Mouse (Mus musculus) urinary bladder, adult 18-20 months (tissue): ENCODE results near the gene Psmb5.

Source experiments
- DNase-seq, 2 experiments: peaks; one replicate each; pipeline ENCODE4 v3.0.0; 2022; ENCODE audit warnings: low spot score in 2 of 2, mixed read lengths in 2 of 2

Psmb5 gene

DNA sequence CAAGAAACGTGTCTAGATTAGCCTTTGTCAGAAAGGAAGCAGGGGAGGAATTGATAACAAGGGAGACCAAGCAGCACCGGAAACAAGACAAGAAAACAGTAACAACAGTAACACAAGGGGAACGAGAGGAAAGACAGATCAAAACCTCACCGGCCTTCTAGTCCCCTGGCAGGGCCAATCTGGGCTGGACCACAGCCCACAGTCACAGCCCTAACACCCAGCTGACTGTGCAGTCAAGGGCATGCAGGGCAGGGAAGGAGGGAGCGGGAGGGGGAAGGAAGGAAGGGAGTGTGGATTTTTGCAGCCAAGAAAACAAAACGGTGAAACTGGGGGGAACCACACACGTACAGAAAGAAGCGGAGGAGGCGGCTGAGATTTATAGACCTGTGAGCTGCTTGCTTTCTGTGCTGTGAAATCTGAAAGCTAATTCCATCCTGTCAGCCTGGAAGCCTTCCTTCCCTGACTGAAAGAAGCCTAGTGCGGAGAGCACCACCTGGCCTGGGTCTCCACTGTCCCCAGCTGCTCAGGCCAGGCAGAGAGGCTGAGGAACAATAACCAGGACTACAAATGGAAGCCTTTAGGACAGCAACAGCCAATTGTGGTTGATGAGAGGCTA, 25.4 kb downstream of the Psmb5 start:
- no peak for DNase-seq

DNA sequence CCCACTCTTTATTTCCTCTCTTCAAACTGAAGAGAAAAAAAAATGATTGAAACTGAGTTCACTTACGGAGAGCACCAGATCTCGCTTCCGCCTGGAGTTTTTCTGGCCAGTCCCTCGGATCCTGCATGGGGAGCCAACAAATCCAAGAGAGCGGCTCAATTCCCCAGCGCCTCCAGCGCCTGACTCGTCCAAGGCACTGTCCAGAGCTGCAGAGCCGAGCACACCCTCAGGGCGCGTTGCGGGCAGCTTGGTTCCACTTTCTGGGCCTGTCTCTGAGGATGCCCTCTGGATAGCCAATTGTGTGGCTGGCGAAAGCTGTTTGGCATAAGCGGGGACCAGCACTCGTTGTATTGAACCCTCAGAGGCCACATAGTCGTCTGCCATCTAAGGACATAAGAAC, 26.8 kb downstream of the Psmb5 start:
- no peak for DNase-seq

DNA sequence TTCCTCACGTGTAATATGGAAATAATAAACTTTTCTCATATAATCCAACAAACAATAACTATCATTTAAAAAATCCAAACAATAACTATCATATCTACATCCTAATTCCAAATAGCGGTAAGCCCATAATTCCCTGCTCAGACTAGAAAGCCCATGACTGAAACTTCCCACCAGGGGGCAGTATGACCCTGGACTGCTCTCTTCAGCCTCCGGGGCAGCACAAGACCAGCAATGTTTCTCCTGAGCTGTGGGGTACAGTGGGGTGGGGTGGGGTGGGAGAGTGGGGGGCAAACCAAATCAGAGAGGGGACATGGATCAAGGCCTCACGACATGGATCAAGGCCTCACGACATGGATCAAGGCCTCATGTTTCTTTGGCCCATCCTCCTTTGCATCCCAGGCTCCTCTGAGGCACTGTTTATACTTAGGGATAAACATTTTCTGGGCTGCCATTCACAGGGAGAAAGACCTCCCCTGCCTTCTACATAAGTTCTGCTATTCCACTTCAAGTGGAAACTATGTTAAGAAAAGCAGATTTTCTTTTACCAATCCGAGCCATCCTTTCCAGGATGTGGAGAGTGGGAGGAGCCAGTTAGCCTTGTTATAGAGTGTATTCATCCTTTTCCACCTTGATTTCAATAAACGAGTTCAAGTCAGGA, 34.0 kb downstream of the Psmb5 start:
- DNase-seq = no peak

DNA sequence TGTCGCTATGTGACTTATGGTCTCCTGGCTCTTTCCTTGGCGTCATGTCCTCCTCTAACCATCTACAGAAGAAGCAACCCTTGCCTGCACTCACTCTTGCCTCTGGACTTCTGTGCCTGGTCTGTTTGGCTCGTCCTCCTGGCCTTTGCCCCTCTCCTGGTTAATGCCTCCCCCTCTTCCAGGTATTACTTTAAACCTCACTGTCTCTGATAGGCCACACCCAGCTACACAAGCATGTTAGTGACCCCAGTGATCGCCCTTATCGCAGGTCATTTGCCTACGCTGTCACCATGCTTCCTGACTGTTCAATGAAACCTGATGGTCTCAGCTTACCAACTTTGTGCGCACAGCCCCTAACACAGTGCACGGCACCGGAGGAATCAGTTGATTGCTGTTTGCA, 35.3 kb downstream of the Psmb5 start:
- no peak for DNase-seq

DNA sequence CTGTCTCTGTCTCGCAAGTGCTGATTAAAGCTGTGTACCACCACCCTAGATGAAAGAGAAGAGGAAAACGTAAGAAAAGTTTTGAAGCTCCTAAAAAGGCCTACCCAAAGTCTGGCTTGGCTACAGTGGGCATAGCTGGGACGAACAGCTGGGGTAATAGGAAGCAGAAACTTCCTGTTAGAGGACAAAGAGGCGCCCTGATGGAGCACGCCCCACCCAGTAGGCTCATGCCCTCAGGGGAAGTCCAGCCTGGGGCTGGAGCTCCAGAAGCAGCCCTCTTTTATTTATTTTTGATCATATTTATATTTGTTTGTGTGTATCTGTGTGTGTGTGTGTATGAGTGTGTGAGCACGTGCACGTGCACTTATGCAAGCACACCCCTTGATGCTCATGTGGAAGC, 38.2 kb downstream of the Psmb5 start:
- no peak for DNase-seq

DNA sequence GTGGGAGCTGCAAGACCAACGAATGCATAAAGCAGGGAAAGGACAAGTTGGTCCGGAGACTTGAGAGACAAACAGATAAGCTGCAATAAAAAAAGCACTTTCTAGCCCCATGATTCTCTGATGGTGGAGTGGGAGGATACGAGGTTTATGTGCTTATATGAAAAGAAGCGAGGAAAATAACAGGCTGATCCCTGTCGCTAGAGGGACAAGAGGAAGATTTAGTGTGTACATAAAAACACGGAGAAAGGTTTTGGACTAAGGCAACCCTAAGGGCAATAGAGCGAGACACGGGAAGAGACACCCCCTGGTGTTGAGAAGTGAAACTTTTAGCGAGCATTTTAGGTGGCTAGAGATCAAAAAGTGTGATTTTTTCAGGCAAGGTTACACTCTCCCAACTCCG, 39.8 kb downstream of the Psmb5 start:
- no peak for DNase-seq

DNA sequence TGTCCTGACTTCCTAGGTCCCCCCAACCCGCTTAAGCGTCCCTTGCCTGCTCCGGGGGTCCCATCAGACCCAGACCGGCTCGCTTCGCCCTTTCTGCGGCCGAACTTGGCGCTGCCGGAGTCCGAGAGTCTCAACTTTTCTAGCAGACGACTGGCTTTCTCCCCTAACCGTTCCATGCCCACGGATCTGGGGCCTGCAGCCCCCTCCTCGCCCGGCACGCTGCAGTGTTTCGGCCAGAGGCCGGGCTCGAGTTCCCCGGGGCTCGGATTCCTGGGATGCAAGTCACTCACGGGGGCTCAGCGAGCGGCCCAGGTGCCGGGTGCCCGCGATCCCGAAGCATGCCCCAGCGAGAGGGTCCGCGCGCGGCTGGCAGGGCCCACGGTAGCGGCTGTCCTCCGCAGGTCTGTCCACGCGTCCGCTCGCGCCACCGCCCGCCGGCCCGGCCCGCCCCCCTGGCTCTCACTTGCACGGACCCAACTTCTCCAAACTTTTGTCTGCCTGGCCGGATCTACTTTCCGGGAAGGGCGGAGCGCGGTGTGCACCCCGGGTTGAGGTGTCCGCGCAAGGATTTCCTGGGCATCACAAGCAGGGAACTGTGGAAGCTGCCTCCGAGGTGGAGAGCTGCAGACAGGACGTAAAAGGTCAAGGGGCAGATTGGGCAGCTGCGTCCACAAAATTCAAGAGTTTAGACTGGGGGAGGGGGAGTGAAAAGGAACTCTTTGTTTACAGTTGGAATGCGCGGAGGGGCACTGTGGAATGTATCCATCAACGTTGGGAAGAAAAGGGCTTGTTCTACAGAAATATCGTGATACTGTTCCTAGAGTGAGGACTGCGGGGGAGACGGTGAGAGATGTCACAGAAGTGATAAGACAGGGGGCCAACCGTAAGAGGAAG, 40.5 kb downstream of the Psmb5 start, which contains the start of gene Ajuba:
Gene Ajuba, minus strand, starts transcription at position 470 of the 894 bp plus-strand sequence.
- peak; percentile 85 to 88 for DNase-seq

DNA sequence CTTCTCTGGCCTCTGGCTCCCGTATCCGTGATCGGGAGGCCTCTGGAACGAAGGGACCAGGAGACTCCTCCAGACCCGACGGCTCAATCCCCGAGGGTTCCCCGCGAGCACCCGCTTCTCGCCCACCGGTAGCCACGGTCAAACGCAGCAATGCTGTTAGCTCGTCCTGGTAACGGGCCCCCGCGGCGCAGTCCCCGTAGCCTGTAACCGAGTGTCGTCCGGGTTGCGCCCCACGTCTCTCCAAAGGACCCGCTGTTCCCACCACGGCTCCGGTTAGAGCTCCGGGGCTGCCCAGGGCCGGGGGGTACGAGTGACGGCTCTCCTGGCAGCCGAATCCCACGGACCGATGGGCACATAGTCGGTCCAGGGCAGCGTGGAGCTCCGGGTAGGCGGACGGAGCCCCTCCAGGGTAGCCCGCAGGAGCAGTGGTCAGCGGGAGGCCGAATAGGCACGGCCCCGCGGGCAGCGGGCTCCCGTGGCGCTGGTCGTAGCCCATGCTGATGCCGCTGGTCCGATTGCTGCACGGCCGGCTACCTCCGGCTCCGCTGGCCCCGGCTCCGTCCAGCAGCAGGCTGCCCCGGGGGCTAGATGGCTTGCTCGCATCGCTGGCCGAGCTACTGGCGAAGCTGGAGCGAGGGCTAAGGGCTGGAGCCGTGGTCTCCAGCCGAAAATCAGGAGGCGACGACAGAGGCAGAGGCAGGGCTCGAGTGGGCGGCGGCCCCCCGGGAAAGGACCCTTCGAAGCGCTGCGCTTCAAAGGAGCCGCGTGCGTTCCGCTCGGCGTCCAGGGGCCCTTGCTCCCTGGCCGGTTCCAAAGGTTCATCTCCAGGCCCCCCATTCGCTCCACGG, 41.4 kb downstream of the Psmb5 start:
- DNase-seq = peak in 1 of 2 experiments; percentile 61

DNA sequence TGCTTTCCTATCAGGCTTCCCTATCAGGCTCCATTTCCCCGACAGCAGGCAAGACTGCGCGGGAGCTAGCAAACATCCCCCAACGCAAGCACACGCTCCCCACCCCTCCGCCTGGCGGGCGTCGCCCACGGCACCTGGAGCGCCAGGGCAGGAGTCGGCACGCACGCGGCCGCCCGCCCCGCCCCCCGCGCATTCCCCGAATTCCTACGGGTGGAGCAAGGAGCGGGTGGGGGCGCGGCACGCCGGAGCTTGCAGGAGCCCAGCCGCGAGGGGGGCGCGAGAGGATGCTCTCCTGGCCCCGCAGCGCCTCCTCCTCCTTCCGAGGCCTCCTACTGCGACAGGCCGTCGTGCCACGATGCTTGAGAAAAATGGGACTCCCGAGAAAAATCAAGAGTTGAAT, 42.2 kb downstream of the Psmb5 start:
- DNase-seq = peak; percentile 76 to 79

DNA sequence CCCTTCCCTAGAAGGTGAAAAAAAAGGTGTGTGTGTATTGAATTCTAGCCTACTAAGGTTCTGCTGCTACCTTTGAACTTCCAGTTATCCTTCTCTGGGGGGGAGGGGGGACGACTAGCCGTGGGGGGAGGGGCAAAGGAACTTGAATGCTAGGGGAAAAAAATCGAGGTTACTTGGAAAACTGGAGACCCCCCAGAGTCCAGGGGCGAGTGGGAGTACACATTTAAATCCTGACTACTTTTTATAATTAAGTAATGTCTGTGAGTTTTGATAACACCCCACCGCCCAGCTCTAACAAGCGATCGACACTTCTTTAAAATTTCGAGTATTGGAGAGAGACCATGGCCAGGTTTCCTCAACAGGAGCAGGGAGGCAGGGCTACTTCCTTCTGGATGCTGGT, 42.8 kb downstream of the Psmb5 start:
- DNase-seq = no peak

DNA sequence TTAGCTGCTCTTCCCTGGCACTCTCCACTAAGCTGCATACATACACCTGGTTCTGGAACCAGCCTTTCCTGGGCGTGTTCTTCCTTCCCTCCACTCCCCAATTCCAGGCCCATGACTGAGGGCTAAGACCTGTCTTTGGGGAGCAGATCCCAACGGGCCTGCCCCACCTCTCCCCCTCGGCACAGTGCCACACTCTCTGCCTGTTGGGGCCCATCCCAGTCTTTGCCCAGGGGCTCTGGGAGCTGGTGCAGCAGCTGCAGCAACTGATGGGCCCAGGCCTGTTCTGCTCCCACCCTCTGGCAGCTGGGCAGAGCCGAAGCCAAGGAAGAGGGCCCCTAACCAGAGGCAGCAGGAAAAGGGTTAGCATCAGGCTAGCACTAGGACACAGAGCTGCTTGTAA, 43.6 kb downstream of the Psmb5 start:
- peak; percentile 58 to 72 for DNase-seq

DNA sequence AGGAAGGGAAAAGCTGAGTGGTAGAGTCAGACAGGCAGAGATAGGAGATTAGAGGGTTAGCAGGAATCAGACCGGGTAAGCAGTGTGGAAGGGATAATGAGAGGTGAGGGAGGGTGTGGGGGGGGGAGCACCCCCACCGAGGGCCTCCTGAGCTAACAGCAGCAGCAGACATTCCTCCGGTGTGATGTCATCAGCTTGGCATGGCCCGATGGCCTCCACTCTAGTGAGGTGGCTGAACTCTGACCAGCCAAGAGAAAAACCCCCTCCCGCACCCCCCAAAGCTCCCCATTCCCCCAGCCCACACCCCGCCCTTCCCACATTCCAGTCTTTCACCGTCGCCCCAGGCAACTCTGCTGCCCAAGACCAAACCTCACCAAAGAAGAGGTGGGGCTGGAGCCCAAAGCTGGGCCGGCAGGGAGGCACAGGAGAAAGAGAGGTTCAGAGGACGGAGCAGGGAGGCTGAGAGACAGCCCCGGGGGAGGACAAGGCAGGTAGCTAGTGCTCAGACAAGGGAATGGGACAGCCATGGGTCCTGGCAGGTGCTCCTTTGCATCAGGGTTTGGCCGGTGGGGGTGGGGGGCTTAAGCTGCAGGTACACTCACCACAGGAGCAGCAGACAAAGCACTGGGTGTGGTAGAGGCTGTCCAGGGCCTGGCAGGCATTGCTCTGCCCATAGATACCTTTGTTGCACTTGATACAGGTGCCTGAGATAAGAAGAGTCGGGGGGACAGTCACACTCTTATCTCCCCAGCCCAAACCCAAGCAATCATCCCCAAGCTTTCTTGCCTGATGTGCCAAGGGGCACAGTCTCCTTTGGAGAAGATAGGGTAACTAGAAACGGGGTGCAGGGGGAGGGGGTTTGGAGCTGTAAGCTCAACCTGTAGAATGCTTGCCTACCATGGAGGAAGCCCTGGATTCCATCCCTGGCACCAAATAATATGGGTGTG, 44.8 kb downstream of the Psmb5 start:
- DNase-seq = peak in 1 of 2 experiments; percentile 54

DNA sequence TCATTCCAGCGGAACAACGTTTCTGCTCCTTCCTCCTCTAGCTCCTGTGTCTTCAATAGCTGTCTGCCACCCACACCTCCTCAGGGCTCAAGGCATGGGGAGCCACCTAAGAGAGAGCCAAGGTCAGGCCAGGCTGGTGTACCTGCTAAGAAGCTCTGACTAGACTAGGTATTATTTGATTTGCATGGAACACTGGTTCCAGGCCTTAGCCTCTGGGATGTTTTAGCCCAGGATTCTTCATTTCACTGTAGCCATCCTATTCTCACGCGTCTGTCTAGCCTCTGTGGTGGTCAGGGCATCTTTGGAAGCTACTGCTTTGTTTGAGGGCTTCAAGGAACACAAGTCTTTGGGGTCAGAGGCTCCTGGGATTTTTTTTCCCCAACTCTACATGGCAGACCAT, 45.7 kb downstream of the Psmb5 start:
- DNase-seq = no peak

DNA sequence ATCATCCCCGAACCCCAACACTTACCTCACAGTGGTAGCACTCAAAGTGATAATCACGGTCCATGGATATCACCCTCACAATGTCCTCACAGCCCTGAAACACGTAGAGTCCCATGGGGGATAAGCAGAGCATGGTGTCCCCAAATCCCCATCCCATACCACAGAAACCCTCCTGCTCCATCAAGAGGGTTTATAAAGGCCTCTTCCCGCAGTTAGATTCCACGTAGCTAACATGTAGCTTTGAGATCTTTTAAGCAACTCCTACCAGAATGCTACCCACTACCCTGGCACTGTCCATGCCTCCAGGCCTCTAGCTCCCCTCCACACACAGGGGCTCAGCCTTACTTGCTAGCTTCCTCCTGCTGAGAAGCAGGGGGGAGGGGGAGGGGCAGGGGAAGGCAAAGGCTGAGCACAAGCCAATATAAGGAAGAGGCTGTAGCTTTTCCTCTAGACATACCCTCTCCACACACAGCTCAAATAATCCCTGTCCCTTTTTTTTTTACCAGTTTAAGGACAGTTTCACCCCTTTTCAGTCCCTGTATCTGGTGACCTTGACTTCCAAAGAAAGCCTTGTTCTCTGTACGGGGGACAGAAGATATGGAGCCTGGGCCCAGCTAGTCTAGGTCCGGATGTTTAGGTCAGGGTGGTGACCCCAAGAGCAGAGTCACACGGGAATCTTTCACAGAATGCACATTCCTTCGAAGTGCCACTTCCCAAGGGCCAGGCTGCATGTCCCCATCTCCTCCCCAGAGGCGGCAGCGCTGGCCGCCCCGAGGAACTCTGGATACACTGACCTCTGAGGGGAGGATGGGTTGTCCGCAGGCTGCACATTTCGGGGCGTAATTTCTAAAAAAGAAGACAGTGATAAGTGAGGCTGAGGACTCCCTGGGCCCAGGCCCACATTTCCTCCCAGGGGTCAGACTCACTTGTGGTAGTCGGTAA, 48.1 kb downstream of the Psmb5 start:
- no peak for DNase-seq

DNA sequence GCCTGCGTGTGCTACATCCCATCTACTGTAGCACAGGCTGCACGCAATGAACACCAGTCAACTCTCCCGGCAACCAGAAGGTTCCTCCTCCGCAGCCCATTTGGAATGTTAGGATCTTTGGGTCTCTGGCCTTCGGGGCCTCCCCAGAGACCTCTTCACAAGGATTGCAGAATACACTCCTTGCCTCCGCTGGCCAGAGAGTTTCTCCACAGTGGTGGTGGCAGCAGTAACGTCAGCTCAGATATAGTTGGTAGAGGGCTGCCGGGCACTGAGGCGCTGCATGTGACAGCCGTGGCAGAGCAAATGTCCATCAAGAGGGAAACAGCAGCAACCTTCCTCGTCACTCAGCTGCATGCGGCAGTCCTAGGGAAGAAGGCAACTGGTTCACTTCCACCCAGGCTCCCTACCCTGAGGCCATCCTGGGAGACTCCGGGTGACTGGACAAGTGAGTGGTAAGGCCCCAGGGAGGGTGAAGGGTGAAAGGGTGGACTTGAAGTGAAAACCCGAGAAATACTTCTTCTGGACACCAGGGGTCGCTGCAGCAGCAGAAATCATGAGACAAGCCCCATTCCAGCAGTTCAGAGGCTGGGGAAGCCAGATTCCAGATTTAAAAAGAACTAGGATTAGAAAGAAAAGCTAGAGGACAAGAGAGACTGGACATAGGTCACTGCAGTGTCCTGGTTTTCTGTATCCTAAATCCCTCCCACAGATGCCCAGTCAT, 49.0 kb downstream of the Psmb5 start:
- DNase-seq = no peak
